Mouse (Mus musculus) stomach, embryonic 16.5 days (tissue): ENCODE measurements around the gene Nrbf2. TPM values are rescaled to one million over a fixed set of nuclear protein-coding genes. Genes with fewer than 3 reads are reported as not detected.

ENCODE experiments used
- ATAC-seq: fragments of 200-750 bp; cut with Nextera tagmentation; 2 replicates; pipeline ENCODE4 v1.8.0; 2017; ENCODE audit warnings: moderate number of reproducible peaks, moderate TSS enrichment; ENCODE audit not compliant: insufficient read depth, low FRiP score
- H3K27ac ChIP-seq: fragments of 300-500 bp; sonication (generic); 2 replicates; pipeline ENCODE4 v1.5.1; 2014; ENCODE audit warnings: low read length
- H3K27me3 ChIP-seq: fragments of 300-500 bp; sonication (generic); 2 replicates; pipeline ENCODE4 v1.6.1; 2014; ENCODE audit warnings: low read length, control low read depth, mixed read lengths; ENCODE audit not compliant: control insufficient read depth, insufficient read depth
- H3K36me3 ChIP-seq: fragments of 300-500 bp; sonication (generic); 2 replicates; pipeline ENCODE4 v1.6.1; 2014; ENCODE audit warnings: low read length; ENCODE audit not compliant: control insufficient read depth, insufficient read depth
- H3K4me1 ChIP-seq: fragments of 300-500 bp; sonication (generic); 2 replicates; pipeline ENCODE4 v1.6.1; 2014; ENCODE audit warnings: low read length, control low read depth, mixed read lengths; ENCODE audit not compliant: control insufficient read depth, insufficient read depth
- H3K4me2 ChIP-seq: fragments of 300-500 bp; sonication (generic); 2 replicates; pipeline ENCODE4 v1.6.1; 2014; ENCODE audit warnings: low read depth, low read length, mixed read lengths
- H3K4me3 ChIP-seq: fragments of 300-500 bp; sonication (generic); replicated peaks from 2 replicates; pipeline ENCODE4 v1.5.1; 2014; ENCODE audit warnings: mild to moderate bottlenecking, low read length
- H3K9ac ChIP-seq: fragments of 300-500 bp; sonication (generic); 2 replicates; pipeline ENCODE4 v1.6.1; 2014; ENCODE audit warnings: low read length
- H3K9me3 ChIP-seq: fragments of 300-500 bp; sonication (generic); replicated peaks from 2 replicates; pipeline ENCODE4 v1.6.1; 2016; ENCODE audit warnings: low read length, control low read depth; ENCODE audit not compliant: control insufficient read depth
- WGBS: fragments of 180-500 bp; shearing (Covaris S2); extraction: QIAGEN DNeasy Blood & Tissue Kit; methylation state at CpG from one replicate; pipeline ENCODE4 v1.1.7; 2014; 5-methylcytosine and 5-hydroxymethylcytosine counted together
- polyA plus RNA-seq: library from polyadenylated mRNA; unstranded; fragments of >200 nt; fragmentation: Nextera tagmentation; extraction: Ambion mirVana; gene quantifications from 2 replicates; pipeline ENCODE4 v1.2.1, GENCODE M21; 2015

Gene Nrbf2
- polyA plus RNA-seq, 1 experiment from 2014 or later = 37.6 TPM

- Histone ChIP-seq H3K4me2 (no peak overlapping the region), H3K9me3 (no peaks in the 10 kb centered on the region), H3K27ac (no peak overlapping the region), H3K4me1 (no peaks in the 10 kb centered on the region), H3K27me3 (no peaks in the 10 kb centered on the region), H3K4me3 (no peak overlapping the region), H3K36me3 (no peaks in the 10 kb centered on the region), H3K9ac (no peak overlapping the region)
- 76% methylated on average over 8 of the region's 8 CpGs for WGBS
- no peak for ATAC-seq
Measured at GRCm38 (mm10) chr10:67296482-67297152, 11.5 kb upstream of the Nrbf2 start.

- Histone ChIP-seq H3K27me3 (no peaks in the 10 kb centered on the region), H3K9me3 (no peaks in the 10 kb centered on the region), H3K4me1 (no peaks in the 10 kb centered on the region), H3K36me3 (no peaks in the 10 kb centered on the region), H3K9ac (no peak overlapping the region), H3K4me2 (no peak overlapping the region), H3K27ac (no peak overlapping the region), H3K4me3 (no peak overlapping the region)
- WGBS = 68% methylated on average over 7 of the region's 7 CpGs
- no peak for ATAC-seq
Measured at GRCm38 (mm10) chr10:67295938-67296466, 10.9 kb upstream of the Nrbf2 start.

GRCm38 (mm10) chr10:67295331-67295730 lies 10.2 kb upstream of the Nrbf2 start:
- Histone ChIP-seq H3K9ac (no peak overlapping the region), H3K27me3 (no peaks in the 10 kb centered on the region), H3K27ac (no peak overlapping the region), H3K9me3 (no peaks in the 10 kb centered on the region), H3K36me3 (no peaks in the 10 kb centered on the region), H3K4me2 (no peak overlapping the region), H3K4me3 (no peak overlapping the region), H3K4me1 (no peaks in the 10 kb centered on the region)
- WGBS = 74% methylated on average over 5 of the region's 5 CpGs
- no peak for ATAC-seq

GRCm38 (mm10) chr10:67291087-67291486 lies 6.0 kb upstream of the Nrbf2 start:
- Histone ChIP-seq H3K9me3 (no peaks in the 10 kb centered on the region), H3K9ac (no peak overlapping the region), H3K27ac (no peak overlapping the region), H3K36me3 (no peaks in the 10 kb centered on the region), H3K4me1 (no peaks in the 10 kb centered on the region), H3K27me3 (no peaks in the 10 kb centered on the region), H3K4me2 (no peak overlapping the region), H3K4me3 (no peak overlapping the region)
- ATAC-seq = no peak
- WGBS = 42% methylated on average over 8 of the region's 8 CpGs

GRCm38 (mm10) chr10:67290622-67291021 lies 5.5 kb upstream of the Nrbf2 start:
- no peak overlapping the region for H3K27ac ChIP-seq
- H3K36me3 ChIP-seq = no peaks in the 10 kb centered on the region
- no peak overlapping the region for H3K4me3 ChIP-seq
- no peaks in the 10 kb centered on the region for H3K9me3 ChIP-seq
- no peak for ATAC-seq
- WGBS = 64% methylated on average over 4 of the region's 4 CpGs
- no peak overlapping the region for H3K4me2 ChIP-seq
- H3K9ac ChIP-seq = no peak overlapping the region
- H3K27me3 ChIP-seq = no peaks in the 10 kb centered on the region
- H3K4me1 ChIP-seq = 0 out of 2 replicates have a peak, but pooled peaks cover under 1% of the 10 kb centered on the region

GRCm38 (mm10) chr10:67287877-67288276 lies 2.8 kb upstream of the Nrbf2 start:
- WGBS = 69% methylated on average over 3 of the region's 3 CpGs
- no peak overlapping the region for H3K9ac ChIP-seq
- H3K4me1 ChIP-seq = peaks cover 14% of the 10 kb centered on the region
- H3K4me3 ChIP-seq = no peak overlapping the region
- no peaks in the 10 kb centered on the region for H3K9me3 ChIP-seq
- H3K27me3 ChIP-seq = no peaks in the 10 kb centered on the region
- H3K36me3 ChIP-seq = no peaks in the 10 kb centered on the region
- H3K27ac ChIP-seq = peak overlapping the region; percentile 41; the same call in 1 of the 2 replicates
- no peak for ATAC-seq
- no peak overlapping the region for H3K4me2 ChIP-seq

GRCm38 (mm10) chr10:67284761-67285175 lies 337 bp downstream of the Nrbf2 start:
- Histone ChIP-seq H3K4me1 (peaks cover 17% of the 10 kb centered on the region), H3K4me2 (peak overlapping the region; percentile 81), H3K4me3 (peak overlapping the region; percentile 90), H3K27ac (peak overlapping the region; percentile 76), H3K9ac (peak overlapping the region; percentile 91), H3K27me3 (no peaks in the 10 kb centered on the region), H3K36me3 (no peaks in the 10 kb centered on the region), H3K9me3 (no peaks in the 10 kb centered on the region)
- under 1% methylated on average over 40 of the region's 41 CpGs for WGBS
- ATAC-seq = peak; percentile 36

- Histone ChIP-seq H3K4me1 (peaks cover 17% of the 10 kb centered on the region), H3K9me3 (no peaks in the 10 kb centered on the region), H3K36me3 (no peaks in the 10 kb centered on the region), H3K27ac (peak overlapping the region; percentile 76), H3K4me2 (peak overlapping the region; percentile 81), H3K27me3 (no peaks in the 10 kb centered on the region), H3K9ac (peak overlapping the region; percentile 91), H3K4me3 (peak overlapping the region; percentile 90)
- ATAC-seq = peak; percentile 2; the same call in 1 of the 2 replicates
- WGBS = under 1% methylated on average over 10 of the region's 10 CpGs
Measured at GRCm38 (mm10) chr10:67284311-67284710, 794 bp downstream of the Nrbf2 start.

- Histone ChIP-seq H3K27me3 (no peaks in the 10 kb centered on the region), H3K9me3 (no peaks in the 10 kb centered on the region), H3K27ac (no peak overlapping the region), H3K4me3 (peak overlapping the region; percentile 90), H3K9ac (peak overlapping the region; percentile 91; the same call in 1 of the 2 replicates), H3K4me2 (peak overlapping the region; percentile 81), H3K36me3 (no peaks in the 10 kb centered on the region), H3K4me1 (peaks cover 17% of the 10 kb centered on the region)
- ATAC-seq = no peak
- 72% methylated on average over 9 of the region's 9 CpGs for WGBS
Measured at GRCm38 (mm10) chr10:67283516-67283915, 1.6 kb downstream of the Nrbf2 start.
